Mouse (Mus musculus) embryonic facial prominence, embryonic 12.5 days (tissue): ENCODE results near the gene Zfp651. TPM values are rescaled to one million over a fixed set of nuclear protein-coding genes. Genes with fewer than 3 reads are reported as not detected.
A peak's percentile ranks its signal among the peaks of the same experiment; 100 is the strongest.

Experiments
- ATAC-seq: fragments of 200-750 bp; cut with Nextera tagmentation; 2 replicates; pipeline ENCODE4 v1.8.0; 2017; ENCODE audit not compliant: insufficient number of reproducible peaks, insufficient read depth, low FRiP score, low TSS enrichment
- H3K27ac ChIP-seq: fragments of 300-500 bp; sonication (generic); 2 replicates; pipeline ENCODE4 v1.5.1; 2016; ENCODE audit warnings: mild to moderate bottlenecking
- H3K27me3 ChIP-seq: fragments of 300-500 bp; sonication (generic); 2 replicates; pipeline ENCODE4 v1.6.1; 2016; ENCODE audit warnings: mild to moderate bottlenecking, moderate library complexity
- H3K36me3 ChIP-seq: fragments of 300-500 bp; sonication (generic); 2 replicates; pipeline ENCODE4 v1.6.1; 2016; ENCODE audit warnings: mild to moderate bottlenecking
- H3K4me1 ChIP-seq: fragments of 300-500 bp; sonication (generic); 2 replicates; pipeline ENCODE4 v1.6.1; 2016
- H3K4me2 ChIP-seq: fragments of 300-500 bp; sonication (generic); replicated peaks from 2 replicates; pipeline ENCODE4 v1.6.1; 2016; ENCODE audit warnings: mild to moderate bottlenecking, moderate library complexity
- H3K4me3 ChIP-seq: fragments of 300-500 bp; sonication (generic); 2 replicates; pipeline ENCODE4 v1.5.1; 2016; ENCODE audit warnings: mild to moderate bottlenecking
- H3K9ac ChIP-seq: fragments of 300-500 bp; sonication (generic); 2 replicates; pipeline ENCODE4 v1.6.1; 2016; ENCODE audit warnings: mild to moderate bottlenecking, moderate library complexity
- H3K9me3 ChIP-seq: fragments of 300-500 bp; sonication (generic); 2 replicates; pipeline ENCODE4 v1.6.1; 2016; ENCODE audit warnings: mild to moderate bottlenecking, moderate library complexity
- WGBS: fragments of 180-500 bp; shearing (Covaris S2); methylation state at CpG from one replicate; pipeline ENCODE4 v1.1.7; 2016; 5-methylcytosine and 5-hydroxymethylcytosine counted together
- polyA plus RNA-seq: library from polyadenylated mRNA; unstranded; fragments of >200 nt; fragmentation: Nextera tagmentation; extraction: Ambion mirVana; gene quantifications from 2 replicates; pipeline ENCODE4 v1.2.1, GENCODE M21; 2016

Zfp651 gene
- polyA plus RNA-seq, 1 experiment from 2014 or later, result 15.4 TPM

- H3K9ac ChIP-seq, result 0 out of 2 replicates have a peak overlapping the region, but pooled peaks have one; percentile 4
- H3K4me1 ChIP-seq, result peaks cover 17% of the 10 kb centered on the region
- peaks cover 72% of the 10 kb centered on the region for H3K36me3 ChIP-seq
- WGBS, result 89% methylated on average over 16 of the region's 16 CpGs
- no peak for ATAC-seq
- no peak overlapping the region for H3K4me2 ChIP-seq
- H3K4me3 ChIP-seq, result no peak overlapping the region
- H3K27ac ChIP-seq, result no peak overlapping the region
- no peaks in the 10 kb centered on the region for H3K27me3 ChIP-seq
- no peaks in the 10 kb centered on the region for H3K9me3 ChIP-seq
Measured at GRCm38 (mm10) chr9:121765166-121765855, 6.2 kb downstream of the Zfp651 start.

GRCm38 (mm10) chr9:121772412-121772811 is 13.3 kb downstream of the Zfp651 start:
- H3K9ac ChIP-seq, result no peak overlapping the region
- H3K27ac ChIP-seq, result no peak overlapping the region
- H3K4me2 ChIP-seq, result no peak overlapping the region
- H3K9me3 ChIP-seq, result no peaks in the 10 kb centered on the region
- no peaks in the 10 kb centered on the region for H3K4me1 ChIP-seq
- no peak for ATAC-seq
- H3K4me3 ChIP-seq, result no peak overlapping the region
- peaks cover 18% of the 10 kb centered on the region for H3K36me3 ChIP-seq
- peaks cover 21% of the 10 kb centered on the region for H3K27me3 ChIP-seq
- 76% methylated on average over 5 of the region's 5 CpGs for WGBS

- Histone ChIP-seq H3K27ac (no peak overlapping the region), H3K4me1 (peaks cover 4% of the 10 kb centered on the region; the same call in 1 of the 2 replicates), H3K9me3 (no peaks in the 10 kb centered on the region), H3K4me2 (no peak overlapping the region), H3K36me3 (no peaks in the 10 kb centered on the region), H3K9ac (no peak overlapping the region), H3K4me3 (no peak overlapping the region), H3K27me3 (peaks cover 49% of the 10 kb centered on the region)
- ATAC-seq, result no peak
- whole genome bisulfite sequencing, result 79% methylated on average over 10 of the region's 10 CpGs
Measured at GRCm38 (mm10) chr9:121775951-121776350, 16.8 kb downstream of the Zfp651 start.

- H3K9ac ChIP-seq, result no peak overlapping the region
- no peak overlapping the region for H3K4me2 ChIP-seq
- H3K27me3 ChIP-seq, result peaks cover 49% of the 10 kb centered on the region
- no peak for ATAC-seq
- H3K9me3 ChIP-seq, result no peaks in the 10 kb centered on the region
- 80% methylated on average over 7 of the region's 7 CpGs for WGBS
- no peaks in the 10 kb centered on the region for H3K36me3 ChIP-seq
- peaks cover 4% of the 10 kb centered on the region; the same call in 1 of the 2 replicates for H3K4me1 ChIP-seq
- no peak overlapping the region for H3K27ac ChIP-seq
- no peak overlapping the region for H3K4me3 ChIP-seq
Measured at GRCm38 (mm10) chr9:121776511-121776910, 17.4 kb downstream of the Zfp651 start.

GRCm38 (mm10) chr9:121777484-121778065 is 18.4 kb downstream of the Zfp651 start, which contains the start of gene Klhl40:
TSS of gene Klhl40 (plus strand) at chr9:121777607.
- peak within 1 kb of the TSS; percentile 31 for H3K9ac ChIP-seq
- H3K27me3 ChIP-seq, result peaks cover 49% of the 10 kb centered on the region
- 24% methylated on average over 30 of the region's 30 CpGs for WGBS
- H3K27ac ChIP-seq, result no peak within 1 kb of the TSS
- H3K4me3 ChIP-seq, result peak within 1 kb of the TSS; percentile 30
- H3K36me3 ChIP-seq, result no peaks in the 10 kb centered on the region
- peaks cover 4% of the 10 kb centered on the region; the same call in 1 of the 2 replicates for H3K4me1 ChIP-seq
- H3K9me3 ChIP-seq, result no peaks in the 10 kb centered on the region
- peak; percentile 62; the same call in 1 of the 2 replicates for ATAC-seq
- peak within 1 kb of the TSS; percentile 59 for H3K4me2 ChIP-seq

GRCm38 (mm10) chr9:121778066-121778624 is 19.0 kb downstream of the Zfp651 start:
- H3K9ac ChIP-seq, result peak overlapping the region; percentile 31

GRCm38 (mm10) chr9:121784801-121785200 is 25.7 kb downstream of the Zfp651 start:
- Histone ChIP-seq H3K4me1 (no peaks in the 10 kb centered on the region), H3K27me3 (peaks cover 6% of the 10 kb centered on the region), H3K9me3 (no peaks in the 10 kb centered on the region), H3K9ac (no peak overlapping the region), H3K36me3 (no peaks in the 10 kb centered on the region), H3K27ac (no peak overlapping the region), H3K4me2 (no peak overlapping the region), H3K4me3 (no peak overlapping the region)
- WGBS, result 90% methylated on average over 12 of the region's 12 CpGs
- no peak for ATAC-seq

More at GRCm38 (mm10) chr9:121778066-121778624, 19.0 kb downstream of the Zfp651 start:
- peak overlapping the region; percentile 59 for H3K4me2 ChIP-seq
- H3K4me1 ChIP-seq, result peaks cover 4% of the 10 kb centered on the region; the same call in 1 of the 2 replicates
- H3K36me3 ChIP-seq, result no peaks in the 10 kb centered on the region
- peaks cover 49% of the 10 kb centered on the region for H3K27me3 ChIP-seq
- peak overlapping the region; percentile 30 for H3K4me3 ChIP-seq
- no peak overlapping the region for H3K27ac ChIP-seq
- H3K9me3 ChIP-seq, result no peaks in the 10 kb centered on the region
- WGBS, result 14% methylated on average over 54 of the region's 54 CpGs
- ATAC-seq, result no peak

- H3K4me1 ChIP-seq, result no peaks in the 10 kb centered on the region
- H3K9ac ChIP-seq, result no peak overlapping the region
- ATAC-seq, result no peak
- no peak overlapping the region for H3K27ac ChIP-seq
- H3K36me3 ChIP-seq, result no peaks in the 10 kb centered on the region
- H3K27me3 ChIP-seq, result peaks cover 1% of the 10 kb centered on the region
- 83% methylated on average over 8 of the region's 8 CpGs for WGBS
- no peaks in the 10 kb centered on the region for H3K9me3 ChIP-seq
- H3K4me3 ChIP-seq, result no peak overlapping the region
- H3K4me2 ChIP-seq, result no peak overlapping the region
Measured at GRCm38 (mm10) chr9:121785261-121785660, 26.1 kb downstream of the Zfp651 start.

- 71% methylated on average over 2 of the region's 2 CpGs for WGBS
- Histone ChIP-seq H3K27ac (no peak overlapping the region), H3K4me3 (no peak overlapping the region), H3K36me3 (no peaks in the 10 kb centered on the region), H3K27me3 (no peaks in the 10 kb centered on the region), H3K4me1 (0 out of 2 replicates have a peak, but pooled peaks cover under 1% of the 10 kb centered on the region), H3K9ac (no peak overlapping the region), H3K4me2 (no peak overlapping the region), H3K9me3 (no peaks in the 10 kb centered on the region)
- ATAC-seq, result no peak
Measured at GRCm38 (mm10) chr9:121786359-121786758, 27.2 kb downstream of the Zfp651 start.

GRCm38 (mm10) chr9:121791206-121791605 is 32.1 kb downstream of the Zfp651 start:
- WGBS, result 17% methylated on average over 5 of the region's 5 CpGs
- Histone ChIP-seq H3K4me1 (peaks cover 5% of the 10 kb centered on the region; the same call in 1 of the 2 replicates), H3K9ac (no peak overlapping the region), H3K27me3 (no peaks in the 10 kb centered on the region), H3K36me3 (no peaks in the 10 kb centered on the region), H3K9me3 (no peaks in the 10 kb centered on the region), H3K4me3 (no peak overlapping the region), H3K27ac (no peak overlapping the region), H3K4me2 (no peak overlapping the region)
- peak; percentile 25; the same call in 1 of the 2 replicates for ATAC-seq

- 47% methylated on average over 24 of the region's 24 CpGs for WGBS
- Histone ChIP-seq H3K36me3 (no peaks in the 10 kb centered on the region), H3K9me3 (no peaks in the 10 kb centered on the region), H3K4me2 (no peak within 1 kb of the TSS), H3K27me3 (no peaks in the 10 kb centered on the region), H3K4me3 (no peak within 1 kb of the TSS), H3K9ac (no peak within 1 kb of the TSS), H3K4me1 (peaks cover 5% of the 10 kb centered on the region; the same call in 1 of the 2 replicates), H3K27ac (no peak within 1 kb of the TSS)
- 0 out of 2 replicates have a peak, but pooled peaks have one; percentile 35 for ATAC-seq
Measured at GRCm38 (mm10) chr9:121791757-121792521, 32.8 kb downstream of the Zfp651 start, which contains the start of gene Hhatl. TSS of gene Hhatl (minus strand) at chr9:121792507.
